Mouse (Mus musculus) embryo, embryonic 10 days (tissue): ENCODE results near the gene Prkag2.
"Not testable (repeated sequence)": the region's sequence is repeated elsewhere in the genome, so short reads cannot be mapped to it uniquely, and the experiment has no call there.

ENCODE experiments used
- DNase-seq: peaks from one replicate; pipeline ENCODE4 v3.0.0-alpha.2; 2015; ENCODE audit warnings: low spot score

Prkag2 gene

DNA sequence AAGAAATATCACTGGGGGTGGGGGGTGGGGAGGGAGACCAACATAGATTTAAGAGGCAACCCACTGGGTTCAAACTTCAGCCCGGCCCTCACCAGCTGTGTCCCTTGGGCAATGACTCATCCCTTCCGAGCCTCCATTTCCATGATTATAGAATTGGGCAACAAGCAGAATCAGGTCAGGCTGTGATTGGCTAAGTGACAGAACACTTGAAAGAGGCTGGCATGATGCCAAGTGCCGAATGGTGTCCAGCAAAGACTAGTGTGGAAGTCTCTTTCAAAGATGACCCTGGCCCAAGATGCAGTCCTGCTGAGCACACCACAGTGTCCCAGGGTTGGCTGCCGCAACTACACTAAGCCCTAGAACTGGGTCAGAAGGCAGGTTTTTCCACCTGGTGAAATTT is 14.2 kb downstream of the Prkag2 start:
- no peak for DNase-seq

GRCm38 (mm10) chr5:25085170-25085569 is 15.3 kb downstream of the Prkag2 start:
- DNase-seq = no peak

GRCm38 (mm10) chr5:25083816-25084215 is 16.6 kb downstream of the Prkag2 start:
- DNase-seq = no peak

GRCm38 (mm10) chr5:25082542-25082941 is 17.9 kb downstream of the Prkag2 start:
- peak; percentile 62 for DNase-seq

- DNase-seq = no peak
These were observed 18.9 kb downstream of the Prkag2 start for GRCm38 (mm10) chr5:25081545-25081944.

- no peak for DNase-seq
These were observed 19.4 kb downstream of the Prkag2 start for GRCm38 (mm10) chr5:25080994-25081393.

- no peak for DNase-seq
These were observed 19.9 kb downstream of the Prkag2 start for GRCm38 (mm10) chr5:25080438-25080945.

DNA sequence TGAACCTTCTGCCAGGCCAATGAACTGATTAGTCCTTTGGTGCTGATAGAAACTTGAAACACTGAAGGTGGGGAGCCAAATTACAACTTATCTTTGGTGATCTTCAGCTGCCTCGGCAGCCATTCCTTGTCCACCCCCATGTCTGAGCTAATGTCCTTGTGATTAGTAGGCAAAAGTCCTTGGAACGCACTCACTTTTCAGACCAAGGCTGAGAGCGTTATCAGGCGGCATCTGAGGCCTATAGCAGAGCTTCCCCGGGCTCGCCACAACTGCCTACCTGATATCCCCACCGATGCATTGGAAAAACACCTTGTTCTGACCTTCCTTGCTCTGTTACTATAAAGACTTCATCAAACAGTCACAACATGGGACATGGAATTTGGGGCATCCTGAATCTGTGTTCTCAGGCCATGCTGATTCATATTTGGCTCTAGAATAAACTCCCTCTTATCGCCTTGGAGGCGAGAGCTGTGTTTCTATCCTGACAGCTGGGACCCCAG is 20.6 kb downstream of the Prkag2 start:
- no peak for DNase-seq

GRCm38 (mm10) chr5:25077873-25078651 is 22.4 kb downstream of the Prkag2 start:
- no peak for DNase-seq

GRCm38 (mm10) chr5:25077258-25077657 is 23.2 kb downstream of the Prkag2 start:
- not testable (repeated sequence) for DNase-seq

DNA sequence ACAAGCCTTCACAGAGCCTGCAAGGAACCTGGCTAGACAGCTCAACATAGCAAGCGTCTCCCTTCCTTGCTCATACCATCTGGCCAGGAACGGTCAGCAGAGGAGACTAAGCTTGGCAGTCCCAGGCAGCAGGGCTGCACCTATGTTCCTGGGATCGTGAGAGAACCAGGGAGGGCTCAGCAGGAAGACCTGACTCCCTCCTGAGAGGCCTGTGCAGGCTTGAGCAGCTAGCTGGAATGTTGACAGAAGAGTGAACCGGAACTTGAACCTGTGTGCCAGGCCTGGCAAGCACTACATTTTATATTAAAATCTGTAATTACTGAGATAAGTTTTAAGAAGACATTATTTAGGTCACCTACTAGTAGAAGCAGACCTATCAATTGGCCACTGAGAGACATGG is 24.8 kb downstream of the Prkag2 start:
- DNase-seq = no peak

- DNase-seq = no peak
These were observed 30.6 kb downstream of the Prkag2 start for GRCm38 (mm10) chr5:25069815-25070214.

DNA sequence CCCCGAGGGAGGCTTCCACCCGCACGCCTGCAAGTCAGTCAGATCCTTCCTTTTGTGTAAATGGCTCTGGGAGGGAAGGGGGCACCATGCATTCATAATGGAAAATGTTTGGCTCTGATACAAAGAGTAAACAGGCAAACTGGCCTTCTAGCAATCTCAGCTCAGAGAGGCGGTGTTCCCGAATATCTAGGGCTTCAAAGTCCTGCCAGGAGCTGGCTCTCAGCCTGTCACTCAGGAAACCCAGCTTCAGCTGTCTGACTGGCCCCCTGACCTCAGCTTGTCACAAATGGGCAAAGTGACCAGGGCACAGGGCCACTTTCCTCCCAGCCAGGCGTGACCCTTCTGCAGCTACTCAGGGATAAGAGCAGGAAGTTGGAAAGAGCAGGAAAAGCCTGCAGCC is 33.3 kb downstream of the Prkag2 start:
- DNase-seq = no peak

DNA sequence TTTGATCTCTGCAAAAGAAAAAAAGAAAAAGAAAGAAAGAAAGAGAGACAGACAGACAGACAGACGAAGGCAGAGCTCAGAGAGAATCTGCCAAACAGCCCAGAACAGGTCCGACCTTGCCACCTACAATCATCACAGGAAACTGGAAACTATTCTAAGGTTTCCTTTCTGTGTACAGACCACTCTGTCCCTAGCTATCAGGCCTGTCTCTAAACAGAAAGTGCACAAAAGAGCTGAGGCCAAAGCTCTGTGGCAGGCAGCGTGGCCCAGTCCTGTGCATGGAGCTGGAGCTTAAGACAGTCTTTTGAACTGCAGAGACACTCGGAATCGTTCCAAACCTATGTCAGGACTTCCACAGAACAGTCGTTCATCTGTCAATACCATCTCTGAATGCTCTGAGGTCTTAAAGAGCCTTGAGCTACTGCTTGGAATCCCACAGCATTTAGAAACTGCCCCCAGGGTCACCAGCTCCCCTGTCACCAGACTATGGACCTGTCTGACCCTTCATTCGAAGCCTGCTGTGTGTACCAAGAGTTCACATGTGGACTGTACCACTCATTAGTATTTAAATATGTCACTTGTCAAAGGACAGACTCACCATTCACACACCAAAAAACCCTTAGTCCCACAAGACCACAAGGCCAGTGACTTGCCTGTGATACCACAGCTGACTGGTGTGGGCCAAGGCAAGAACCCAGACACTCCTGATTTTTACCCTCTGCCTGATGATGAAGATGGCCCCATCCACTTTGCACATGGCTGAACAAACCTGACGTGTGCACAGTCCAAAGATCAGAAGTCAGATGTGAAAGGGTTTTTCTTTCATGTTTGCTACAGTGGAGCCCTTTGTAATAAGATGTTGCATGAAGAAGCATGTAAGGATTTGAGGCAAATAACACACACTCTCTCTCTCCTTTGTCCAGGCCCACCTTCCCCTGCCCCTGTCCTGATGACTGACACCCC is 35.9 kb downstream of the Prkag2 start:
- DNase-seq = no peak

DNA sequence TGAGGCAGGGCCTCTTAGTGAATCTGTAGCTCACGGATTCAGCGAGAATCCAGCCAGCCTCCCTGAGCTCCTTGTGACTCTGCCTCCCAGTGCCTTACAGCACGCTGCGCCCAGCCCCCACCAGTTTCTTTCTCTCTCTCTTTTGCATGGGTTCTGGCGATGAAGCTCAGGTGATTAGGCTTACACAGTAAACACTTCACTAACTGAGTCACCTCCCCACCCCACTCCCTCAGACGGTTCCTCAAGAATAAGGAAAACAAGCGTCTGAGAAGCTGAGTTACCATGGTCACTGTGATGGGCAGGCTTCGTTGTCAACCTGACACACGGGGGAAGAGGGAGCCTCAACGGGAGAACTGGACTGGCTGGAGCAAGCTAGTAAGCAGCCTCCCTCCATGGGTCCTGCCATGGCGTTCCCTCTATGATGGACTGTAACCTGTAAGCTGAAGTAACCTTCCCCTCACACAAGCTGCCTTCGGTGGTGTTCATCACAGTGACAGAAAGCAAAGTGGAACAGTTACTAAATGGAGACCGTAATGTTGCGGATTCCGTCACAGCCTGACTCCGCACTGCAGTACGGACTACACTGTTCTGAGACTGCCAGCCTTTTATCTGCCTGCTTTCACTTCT is 37.8 kb downstream of the Prkag2 start:
- no peak for DNase-seq

DNA sequence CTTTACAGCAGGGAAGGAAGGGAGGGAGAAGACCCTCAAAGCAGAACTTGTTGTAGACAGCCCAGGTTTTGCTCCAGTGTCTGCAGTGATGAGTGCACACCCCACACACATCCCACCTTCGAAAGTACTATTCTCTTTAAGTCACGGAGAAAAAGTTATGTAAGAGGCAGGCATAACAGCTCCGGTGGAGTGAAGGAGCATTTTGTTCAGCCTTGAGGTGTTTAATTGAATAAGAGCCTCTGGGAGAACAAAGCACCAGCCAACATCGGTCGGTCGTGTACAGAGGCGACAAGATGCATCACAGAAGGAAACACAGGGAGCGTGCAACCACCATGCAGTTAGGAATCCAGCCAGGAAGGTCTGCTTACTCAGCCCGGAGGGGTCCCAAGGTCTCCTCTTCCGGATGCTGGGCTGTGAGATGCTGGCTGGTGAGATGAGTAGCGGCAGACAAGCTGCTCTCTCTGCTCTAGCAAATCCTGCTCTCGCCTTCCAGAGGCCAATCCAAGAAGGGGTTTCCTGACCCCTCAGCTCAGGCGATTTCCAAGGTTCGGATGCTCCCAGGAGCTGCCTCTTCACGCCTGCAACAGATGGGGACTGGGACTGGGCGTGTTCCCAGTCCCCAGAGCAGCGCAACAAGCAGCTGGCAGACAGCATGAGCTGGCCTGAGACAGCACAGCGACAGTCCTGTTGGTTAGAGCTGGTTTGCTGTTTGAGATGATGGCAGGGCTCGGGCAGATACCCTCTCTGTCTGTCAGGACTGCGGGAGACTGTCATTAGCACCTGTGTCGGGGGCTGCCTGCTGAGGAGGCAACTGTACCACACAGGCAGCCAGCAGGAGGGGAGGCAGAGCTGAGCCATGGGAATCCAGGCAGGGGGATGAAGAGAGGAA is 41.3 kb downstream of the Prkag2 start:
- peak; percentile 53 for DNase-seq

- DNase-seq = no peak
These were observed 42.0 kb downstream of the Prkag2 start for GRCm38 (mm10) chr5:25058417-25058816.

GRCm38 (mm10) chr5:25055288-25055687 is 45.2 kb downstream of the Prkag2 start:
- DNase-seq = no peak

DNA sequence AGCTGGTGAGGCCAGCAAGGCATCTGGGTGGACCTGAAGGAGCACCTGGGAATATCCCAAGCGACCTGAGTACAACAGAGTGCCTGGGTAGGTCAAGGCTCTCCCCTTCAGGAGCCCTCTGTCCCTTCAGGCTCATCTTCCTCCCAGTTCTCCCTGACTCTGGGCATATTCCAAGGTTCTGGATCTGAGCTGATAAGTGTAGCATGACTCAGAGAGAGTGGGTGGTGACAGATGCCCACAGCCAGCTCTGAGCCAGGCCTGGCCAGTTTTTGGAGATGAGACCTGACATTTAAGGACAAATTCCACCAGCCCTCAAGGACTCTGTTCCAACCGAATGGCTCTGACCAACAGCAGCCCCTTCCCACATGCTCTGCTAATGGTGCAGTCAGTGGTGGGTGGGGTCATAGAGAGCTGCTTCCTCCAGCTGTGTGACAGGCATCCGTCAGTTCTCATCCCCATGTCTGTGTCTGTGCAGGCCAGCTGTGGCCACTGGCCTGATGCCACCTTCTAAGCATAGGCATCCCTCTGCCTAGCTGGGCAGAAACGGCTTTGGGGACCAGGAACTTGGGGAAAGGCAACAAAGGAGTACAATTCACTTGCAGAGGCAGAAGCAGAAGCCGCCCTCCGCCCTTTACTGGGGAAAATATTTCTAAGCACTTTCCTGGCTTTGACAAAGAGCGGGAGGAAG is 46.3 kb downstream of the Prkag2 start:
- no peak for DNase-seq

DNA sequence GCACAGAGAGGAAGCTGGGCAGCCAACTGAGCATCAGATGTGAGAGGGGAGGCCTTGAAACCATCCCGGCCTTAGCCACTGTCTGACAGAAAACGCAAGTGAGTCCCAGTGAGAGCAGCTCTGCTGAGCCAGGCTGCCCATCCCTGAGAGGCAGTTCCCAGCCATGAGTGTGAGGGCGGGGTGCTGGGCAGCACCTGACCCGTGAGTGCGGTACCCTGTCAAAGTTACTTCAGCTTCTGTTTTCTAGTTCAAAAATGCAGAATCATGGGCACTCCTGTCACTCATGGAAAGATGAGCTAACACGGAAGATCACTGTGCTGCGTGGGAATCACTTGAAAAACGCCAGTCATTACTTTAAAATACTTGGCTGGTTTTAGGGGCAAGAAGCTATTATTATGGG is 49.6 kb downstream of the Prkag2 start:
- DNase-seq = no peak

DNA sequence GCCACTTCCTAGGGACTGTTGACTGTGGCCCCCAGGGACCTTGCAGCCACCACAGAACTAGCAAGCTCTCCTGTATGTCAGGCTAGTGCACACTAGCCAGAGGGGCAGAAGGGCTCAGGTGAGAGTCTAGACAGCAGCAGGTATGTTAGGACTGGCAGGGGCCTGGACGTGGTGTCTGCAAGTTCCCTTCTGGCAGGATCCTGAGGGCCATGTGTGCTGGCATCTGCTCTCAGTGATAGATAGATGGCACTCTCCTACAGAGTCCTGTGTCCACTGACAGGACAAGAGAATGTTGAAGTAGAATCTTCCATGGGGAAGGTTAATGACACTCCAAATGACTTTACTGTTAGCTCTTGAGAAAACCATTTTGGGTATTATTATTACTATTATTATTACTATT is 52.8 kb downstream of the Prkag2 start:
- DNase-seq = no peak
